Mouse (Mus musculus): ENCODE data around the gene Smyd3.

Smyd3 gene

GRCm38 (mm10) chr1:179118673-179119072, 399.2 kb downstream of the Smyd3 start:
- no peak for DNase-seq (ENCODE audit: low read depth, low spot score)

- DNase-seq (ENCODE audit: low read depth, low spot score): no peak
Observed at GRCm38 (mm10) chr1:179116729-179117663, 400.8 kb downstream of the Smyd3 start.

GRCm38 (mm10) chr1:179114833-179115495, 402.9 kb downstream of the Smyd3 start:
- DNase-seq (ENCODE audit: low read depth, low spot score): no peak

DNA sequence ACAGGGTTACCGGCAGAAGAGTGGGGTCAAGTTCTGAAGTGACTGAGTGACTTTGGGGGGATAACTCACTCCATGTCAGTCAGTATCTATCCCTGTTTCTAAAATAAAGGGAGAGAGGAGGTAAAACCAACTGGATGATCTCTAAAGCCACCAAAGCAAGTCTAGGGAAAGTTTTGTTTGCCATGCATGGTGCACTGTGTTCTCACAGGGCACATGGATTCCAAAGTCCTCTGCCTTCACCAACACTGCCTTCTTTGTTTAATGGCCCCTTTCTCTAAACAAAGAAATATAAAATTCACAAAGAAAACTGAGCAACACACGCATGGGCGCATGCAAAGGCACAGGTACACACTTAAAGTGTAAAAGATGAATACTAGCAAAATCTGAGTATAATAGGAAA, 403.5 kb downstream of the Smyd3 start:
- no peak for DNase-seq (ENCODE audit: low read depth, low spot score)

DNA sequence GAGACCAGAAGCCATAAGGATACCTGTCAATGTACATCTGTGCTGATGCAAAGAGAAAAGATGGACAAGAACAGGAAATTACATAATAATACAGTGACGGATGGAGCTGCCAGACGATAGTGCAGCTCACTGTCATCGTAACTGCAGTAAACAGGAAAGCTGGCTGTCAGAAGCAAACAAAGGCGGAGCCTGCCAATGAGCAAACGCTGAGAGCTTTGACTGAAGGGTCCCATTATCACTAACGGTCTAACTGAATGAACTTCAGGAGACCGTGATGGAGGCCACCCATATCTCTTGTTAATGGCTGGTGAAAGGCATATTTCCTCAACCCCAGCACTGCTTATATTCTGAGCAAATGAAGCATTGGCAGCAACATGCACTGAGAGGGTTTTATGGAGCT, 409.1 kb downstream of the Smyd3 start:
- DNase-seq (ENCODE audit: low read depth, low spot score): no peak

DNA sequence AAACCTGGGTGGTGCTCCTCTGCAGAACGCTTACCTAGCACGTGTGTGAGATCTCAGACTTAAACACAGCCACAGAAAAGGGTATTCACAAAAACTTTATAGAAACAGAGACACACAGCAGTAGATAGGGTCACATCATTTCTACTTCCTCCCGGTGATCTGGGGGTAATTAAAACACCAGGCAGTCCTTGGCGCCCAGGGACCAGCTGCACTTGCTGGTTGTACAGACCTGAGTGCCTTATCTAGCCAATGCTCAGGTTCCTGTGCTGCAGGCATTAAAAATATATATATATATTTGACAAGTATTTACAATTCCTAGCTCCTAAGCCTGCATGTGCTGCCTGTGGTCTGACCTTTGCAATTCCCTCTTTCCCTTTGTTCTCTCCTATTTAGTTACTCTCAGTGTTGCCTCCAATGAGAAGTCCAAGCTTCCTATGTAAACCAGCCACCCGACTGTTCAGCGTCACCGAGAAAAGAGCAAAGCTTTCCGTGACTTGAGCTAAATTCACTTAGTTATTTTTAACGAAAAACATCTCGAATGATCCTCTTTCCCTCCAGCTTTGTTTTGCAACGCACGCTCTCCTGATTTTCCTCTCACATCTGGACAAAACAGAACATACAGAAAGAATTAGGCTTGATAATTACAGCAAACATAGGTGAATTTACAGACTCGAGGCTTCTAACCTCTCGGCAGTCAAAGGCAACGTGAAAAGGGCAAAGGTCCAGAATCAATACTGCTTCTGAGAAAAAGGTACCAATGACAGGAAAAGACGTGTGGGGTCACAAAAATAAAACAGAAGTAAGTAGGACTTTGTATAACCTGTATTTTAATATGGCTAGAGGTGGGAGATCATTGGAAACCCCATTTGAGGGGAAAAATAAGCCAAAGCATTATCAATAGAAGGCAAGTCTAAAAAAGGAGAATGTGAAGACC, 409.8 kb downstream of the Smyd3 start:
- DNase-seq (ENCODE audit: low read depth, low spot score): no peak

DNA sequence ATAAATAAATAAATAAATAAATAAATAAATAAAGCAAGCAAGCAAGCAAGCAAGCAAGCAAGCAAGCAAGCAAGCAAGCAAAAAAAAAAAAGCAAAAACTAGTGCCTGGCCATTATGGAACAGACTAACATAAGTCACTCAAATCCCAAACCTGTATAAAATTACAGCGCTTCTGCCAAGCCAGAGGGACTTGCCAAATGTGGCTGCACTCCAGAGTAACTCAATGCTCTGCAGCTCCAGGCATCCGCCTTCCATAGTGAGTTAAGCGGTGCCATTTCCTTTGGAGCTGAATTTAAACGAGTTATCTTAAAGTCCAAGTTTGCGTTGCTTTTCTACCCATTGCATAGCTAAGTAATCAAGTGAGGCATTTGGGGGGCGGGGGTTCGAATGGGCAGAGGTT, 410.6 kb downstream of the Smyd3 start:
- no peak for DNase-seq (ENCODE audit: low read depth, low spot score)

DNA sequence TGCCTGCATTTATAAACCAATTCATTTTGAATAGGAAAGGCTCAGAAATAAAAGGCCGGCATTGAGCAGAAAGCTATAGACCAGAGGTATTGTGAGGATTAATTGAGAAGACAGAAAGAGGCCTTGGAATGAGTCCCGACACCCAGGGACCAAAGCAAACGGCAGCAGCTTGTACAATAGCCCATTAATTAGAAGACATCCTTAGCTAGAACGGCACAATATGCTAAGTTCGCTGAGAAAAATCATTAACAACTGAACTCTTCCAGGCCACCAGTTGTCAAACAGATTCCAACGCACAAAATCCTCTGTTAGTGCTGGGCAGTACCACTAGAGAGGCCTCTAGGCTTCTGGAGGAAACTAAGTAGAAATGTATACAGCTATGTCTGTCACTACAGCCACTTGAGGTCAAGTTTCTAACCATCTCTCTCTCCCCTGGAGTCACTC, 411.1 kb downstream of the Smyd3 start:
- DNase-seq (ENCODE audit: low read depth, low spot score): no peak

DNA sequence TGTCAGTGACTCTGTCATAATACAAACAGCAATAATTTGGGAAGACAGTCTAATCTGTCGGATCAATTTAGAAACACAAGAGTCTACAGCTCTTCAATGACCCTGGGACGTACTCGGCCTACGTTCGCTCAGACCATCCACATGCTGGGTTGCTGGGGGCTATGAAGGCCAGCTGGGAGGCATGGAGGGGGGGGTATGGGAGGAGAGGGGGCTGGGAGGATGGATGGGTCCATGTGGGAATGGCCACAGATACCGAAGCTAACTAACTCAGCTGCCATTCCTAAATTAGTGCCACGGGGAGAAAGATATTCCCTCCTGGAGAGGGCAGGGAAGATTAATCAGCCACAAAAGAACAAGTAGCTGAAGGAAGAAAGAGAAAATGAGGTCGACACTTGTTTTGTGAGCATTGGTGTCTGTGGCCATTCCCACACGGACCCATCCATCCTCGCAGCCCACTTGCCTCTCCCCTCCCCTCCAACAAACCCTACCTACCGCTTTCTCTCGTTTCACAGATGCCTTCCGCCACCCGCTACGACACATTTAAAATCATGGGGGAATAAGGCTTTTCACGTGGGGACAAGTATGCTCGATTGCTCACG, 411.6 kb downstream of the Smyd3 start:
- DNase-seq (ENCODE audit: low read depth, low spot score): no peak

GRCm38 (mm10) chr1:179104447-179104846, 413.4 kb downstream of the Smyd3 start:
- DNase-seq (ENCODE audit: low read depth, low spot score): no peak

DNA sequence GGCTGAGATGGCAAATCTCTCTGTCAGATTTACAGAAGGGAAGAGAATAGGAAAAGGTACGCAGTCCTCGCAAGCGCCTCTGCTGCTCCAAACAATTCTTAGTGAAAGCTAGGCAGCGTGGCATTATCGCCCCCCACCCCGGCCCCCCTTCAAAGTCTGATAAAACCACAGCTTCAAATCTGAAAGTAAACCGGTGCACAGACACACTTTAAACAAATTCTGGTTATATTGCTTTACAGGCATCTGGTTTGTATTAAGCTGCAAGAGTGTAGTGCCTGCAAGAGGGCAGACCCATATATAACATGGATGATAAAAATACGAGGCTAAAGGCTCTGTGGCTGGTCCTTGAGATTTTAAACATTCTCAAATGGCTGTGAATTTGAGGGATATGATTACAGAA, 420.8 kb downstream of the Smyd3 start:
- no peak for DNase-seq (ENCODE audit: low read depth, low spot score)

- DNase-seq (ENCODE audit: low read depth, low spot score): no peak
Observed at GRCm38 (mm10) chr1:179096323-179096722, 421.5 kb downstream of the Smyd3 start.

DNA sequence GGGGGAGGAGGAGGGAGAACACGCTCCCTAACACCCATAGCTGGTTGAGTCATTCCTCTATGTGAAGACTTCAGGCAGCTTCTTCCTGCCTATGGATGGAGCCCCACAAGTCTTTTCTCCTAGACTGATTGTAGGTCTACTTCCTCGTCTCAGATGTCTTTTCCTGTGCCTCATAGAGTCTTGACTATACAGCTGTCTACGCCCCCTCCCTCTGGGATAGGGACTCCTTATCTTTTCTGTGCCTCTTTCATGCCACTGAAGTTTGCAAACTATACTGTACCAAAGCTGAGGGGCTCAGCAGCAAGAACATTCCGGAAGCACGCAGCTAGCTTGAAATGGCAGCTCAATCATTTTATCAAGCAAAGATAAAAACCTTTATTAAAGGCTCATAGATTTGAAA, 428.7 kb downstream of the Smyd3 start:
- DNase-seq (ENCODE audit: low read depth, low spot score): no peak

DNA sequence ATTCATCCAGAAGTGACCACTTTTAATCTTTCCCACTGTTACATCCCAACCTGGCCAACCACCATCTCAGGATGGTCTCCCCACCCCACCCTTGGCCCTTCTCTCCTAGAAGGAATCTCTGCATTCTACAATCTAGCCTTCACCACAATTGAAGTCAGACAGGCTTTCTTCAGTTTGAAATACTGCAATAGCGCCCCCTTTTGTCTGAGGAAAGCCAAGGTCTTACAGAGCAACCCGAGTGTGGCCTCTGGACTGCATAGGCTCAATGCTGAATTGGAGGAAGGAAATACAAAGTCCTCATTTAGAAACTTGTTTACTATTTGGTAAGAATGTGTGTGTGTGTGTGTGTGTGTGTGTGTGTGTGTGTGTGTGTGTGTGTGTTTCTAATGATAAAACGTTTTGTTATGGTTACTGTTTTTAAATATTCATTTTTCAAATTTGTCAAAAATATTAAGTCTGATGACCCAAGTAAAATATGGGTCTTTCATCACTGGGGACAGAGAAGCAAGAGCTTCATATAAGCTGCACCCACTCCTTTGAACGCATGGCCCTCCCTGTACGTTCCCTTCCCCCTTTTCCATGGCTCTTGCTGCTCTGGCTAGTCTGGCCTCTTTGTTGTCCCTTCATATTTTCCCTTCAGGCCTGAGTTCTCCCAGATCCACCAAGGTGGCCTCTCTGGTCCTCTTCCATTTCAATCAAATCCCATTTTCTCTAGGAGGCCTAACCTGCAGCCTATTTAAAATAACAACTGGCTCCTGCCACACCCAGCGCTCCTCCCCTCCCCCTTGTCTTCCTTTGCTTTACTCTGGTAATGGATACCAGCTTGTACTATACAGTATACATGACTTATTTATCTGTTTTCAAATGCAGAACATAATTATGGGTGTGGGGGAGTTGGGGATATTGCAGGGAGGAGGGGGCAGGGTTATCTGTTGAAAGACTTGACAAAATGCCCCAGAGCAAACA, 430.5 kb downstream of the Smyd3 start:
- peak; percentile 45 for DNase-seq (ENCODE audit: low read depth, low spot score)

DNA sequence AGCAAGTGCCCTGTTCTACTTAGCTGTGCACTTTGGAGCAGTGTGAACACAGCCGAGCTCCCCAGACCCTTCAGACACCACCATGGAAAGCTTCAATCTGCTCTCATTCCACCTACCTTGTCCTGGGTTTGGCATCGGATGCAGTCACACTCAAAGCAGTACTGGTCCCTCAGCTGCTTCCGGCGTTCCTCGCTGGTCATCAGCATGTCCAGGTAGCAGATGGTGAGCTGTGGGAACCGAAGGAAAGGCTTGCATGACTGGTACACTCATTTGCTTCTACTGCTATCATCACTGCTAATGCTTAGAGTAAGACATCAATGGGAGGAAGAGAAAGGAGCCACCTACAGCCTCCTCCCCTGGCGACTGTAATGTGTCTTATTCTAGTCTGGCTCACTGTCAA, 431.6 kb downstream of the Smyd3 start:
- DNase-seq (ENCODE audit: low read depth, low spot score): no peak

DNA sequence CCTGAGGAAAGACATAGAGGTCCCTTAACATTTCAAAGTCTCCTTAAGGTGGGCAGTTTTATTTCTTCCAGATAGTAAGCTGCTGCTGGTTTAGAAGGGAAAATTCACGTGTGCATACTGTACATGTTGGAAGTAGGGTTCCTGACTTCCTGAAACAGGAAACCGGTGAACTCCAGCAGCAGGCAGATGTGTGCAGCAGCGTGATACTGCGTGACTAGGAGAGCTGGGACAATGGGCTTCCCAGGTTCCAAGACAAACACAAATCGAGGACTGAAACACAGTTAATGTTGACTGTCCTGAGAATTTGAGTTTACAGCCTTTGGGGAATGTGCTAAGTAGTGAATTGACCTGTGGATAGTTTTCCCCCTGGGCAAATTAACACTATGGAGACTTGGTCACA, 434.7 kb downstream of the Smyd3 start:
- no peak for DNase-seq (ENCODE audit: low read depth, low spot score)

DNA sequence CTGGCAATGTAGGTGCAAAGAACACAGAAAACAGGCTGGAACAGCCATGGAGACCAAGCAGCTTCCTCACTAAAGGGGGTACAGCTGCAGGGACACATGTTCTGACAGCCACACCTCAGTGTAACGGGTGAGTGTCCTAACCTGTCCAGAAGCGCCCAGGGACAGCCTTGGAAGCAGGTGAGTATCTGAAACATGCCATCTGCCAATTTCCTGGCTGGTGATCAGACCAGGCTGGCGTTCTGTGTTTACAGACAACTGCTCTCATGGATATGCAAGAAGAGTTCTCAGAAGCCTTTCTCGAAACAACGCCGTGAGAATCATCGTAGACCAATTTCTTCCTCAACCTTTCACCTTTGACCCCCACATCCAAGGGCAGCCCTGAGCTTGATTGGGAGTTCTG, 444.0 kb downstream of the Smyd3 start:
- no peak for DNase-seq (ENCODE audit: low read depth, low spot score)

GRCm38 (mm10) chr1:179072935-179073654, 444.7 kb downstream of the Smyd3 start:
- no peak for DNase-seq (ENCODE audit: low read depth, low spot score)

DNA sequence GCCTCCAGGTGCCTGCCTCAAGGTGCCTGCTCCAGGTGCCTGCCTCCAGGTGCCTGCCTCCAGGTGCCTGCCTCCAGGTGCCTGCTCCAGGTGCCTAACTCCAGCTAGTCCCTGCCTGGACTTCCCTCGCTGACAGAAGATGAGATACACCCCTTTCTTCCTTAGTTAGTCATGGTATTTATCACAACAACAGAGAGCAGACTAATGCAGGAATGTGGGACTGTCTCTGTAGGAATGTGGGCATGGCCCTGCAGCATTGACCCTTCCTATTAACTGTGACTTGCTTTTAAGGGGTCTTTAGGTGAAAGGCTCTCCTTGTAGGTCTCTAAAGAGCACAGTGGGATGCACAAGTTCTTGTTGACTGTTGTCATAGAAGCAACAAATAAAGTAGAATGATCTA, 445.4 kb downstream of the Smyd3 start:
- DNase-seq (ENCODE audit: low read depth, low spot score): no peak

DNA sequence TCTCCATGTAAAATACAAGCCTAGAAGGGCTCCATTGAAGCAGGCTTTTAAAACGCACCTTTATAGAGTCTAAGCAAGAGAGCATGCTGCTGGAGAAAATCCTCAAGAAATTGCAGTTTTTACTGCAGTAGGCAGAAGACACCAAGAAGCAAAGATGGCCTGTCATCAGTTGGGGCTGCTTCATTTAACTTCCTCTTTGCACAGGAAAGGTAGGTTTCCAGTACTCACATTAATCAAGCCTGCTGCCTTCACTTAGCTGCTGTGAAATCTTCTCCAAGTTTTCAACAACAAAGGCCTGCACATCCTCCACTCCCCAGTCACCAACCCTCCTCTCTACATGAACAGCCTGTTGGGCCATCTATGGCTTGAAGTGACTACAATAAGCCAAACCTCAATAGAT, 448.9 kb downstream of the Smyd3 start:
- no peak for DNase-seq (ENCODE audit: low read depth, low spot score)
